In the genomic region with DNA sequence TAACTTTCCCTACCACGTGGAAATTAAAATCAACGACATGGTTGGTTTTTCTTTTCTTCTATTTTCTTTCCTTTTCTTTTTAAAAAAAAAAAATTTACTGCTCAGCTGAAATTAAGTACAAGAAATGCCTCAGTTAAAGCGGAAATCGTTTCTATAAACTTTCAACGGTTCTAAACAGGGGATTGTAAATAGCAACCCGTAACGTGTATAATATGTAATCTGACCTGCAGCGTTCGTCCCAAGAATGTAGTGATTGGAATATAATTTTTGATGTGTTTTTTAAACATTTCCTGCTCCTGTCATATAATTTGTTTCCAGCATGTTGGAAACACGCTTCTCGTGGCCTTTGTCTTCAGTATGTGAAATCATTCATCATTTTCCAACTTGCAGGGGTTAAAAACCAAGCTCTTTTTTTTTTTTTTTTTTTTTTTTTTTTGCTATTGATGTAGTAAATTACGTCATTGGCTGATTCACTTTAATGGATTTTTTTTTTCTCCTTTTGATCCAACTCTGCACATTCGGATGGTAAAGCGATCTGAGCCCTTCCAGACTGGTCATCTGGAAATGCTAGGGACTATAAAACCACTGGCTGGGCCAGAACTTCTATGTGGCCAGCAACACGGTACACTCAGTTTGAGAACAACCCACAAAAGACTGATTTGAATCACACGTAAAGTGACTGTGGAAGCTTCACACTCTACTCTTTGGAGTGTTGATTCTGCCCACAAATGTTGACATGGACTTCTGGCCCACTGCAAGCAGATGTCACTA, we compare ENCODE assay signal across 26 mouse cellular contexts.
DNase-seq lines count a peak whose midpoint lies in the region; ATAC-seq and TF ChIP-seq lines count a peak whose summit lies in the region.
"Had no signal": no experiment of that assay in that cellular context is flagged by ENCODE, and none has a peak within 500 bp of the region (broad histone marks: within the 10 kb centered on the region; RNA-seq: fewer than 3 reads in every experiment).

No protein-coding gene starts in this region.

- no peaks in the 10 kb centered on the region for H3K9me3 ChIP-seq in lung, embryonic 14.5 days (ENCODE audit: low read depth, low read length)
- H3K9me3 ChIP-seq in limb, embryonic 11.5 days (ENCODE audit: control insufficient read depth, low read length): no peaks in the 10 kb centered on the region
- no peaks in the 10 kb centered on the region for H3K9me3 ChIP-seq in limb, embryonic 14.5 days (ENCODE audit: control insufficient read depth, low read length)
- H3K9me3 ChIP-seq: embryonic facial prominence, embryonic 12.5 days; embryonic facial prominence, embryonic 15.5 days; hindbrain, embryonic 12.5 days; hindbrain, embryonic 15.5 days had no signal

- H3K4me2 ChIP-seq in lung, embryonic 14.5 days: no peak overlapping the region
- H3K4me2 ChIP-seq in limb, embryonic 11.5 days (ENCODE audit: low read depth, severe bottlenecking): no peak overlapping the region
- 0 out of 2 replicates have a peak overlapping the region, but pooled peaks have one; percentile 8 for H3K4me2 ChIP-seq in limb, embryonic 14.5 days (replicated peaks; ENCODE audit: low read depth, low read length, severe bottlenecking)
- H3K4me2 ChIP-seq: embryonic facial prominence, embryonic 12.5 days; embryonic facial prominence, embryonic 15.5 days; heart, embryonic 11.5 days; hindbrain, embryonic 12.5 days; hindbrain, embryonic 15.5 days had no signal

- no peak overlapping the region for H3K4me3 ChIP-seq in lung, embryonic 14.5 days (ENCODE audit: low read depth, low read length)
- no peak overlapping the region for H3K4me3 ChIP-seq in lung, adult 2 months (replicated peaks; ENCODE audit: extremely low read depth, low read depth, low read length)
- no peak overlapping the region for H3K4me3 ChIP-seq in limb, embryonic 11.5 days (ENCODE audit: low read depth, low read length)
- no peak overlapping the region for H3K4me3 ChIP-seq in limb, embryonic 14.5 days (replicated peaks; ENCODE audit: low read length)
- H3K4me3 ChIP-seq: embryonic facial prominence, embryonic 12.5 days; embryonic facial prominence, embryonic 15.5 days; heart, adult 2 months; hindbrain, embryonic 12.5 days; hindbrain, embryonic 15.5 days had no signal

- ATAC-seq in lung, embryonic 14.5 days (ENCODE audit: insufficient read depth): no peak
- ATAC-seq in limb, embryonic 11.5 days (ENCODE audit: insufficient number of reproducible peaks, low FRiP score, low TSS enrichment, low read depth): peak; percentile 52; the same call in 1 of the 2 replicates
- peak; percentile 70 for ATAC-seq in limb, embryonic 14.5 days (ENCODE audit: low FRiP score, low read depth)
- ATAC-seq: forebrain, embryonic 14.5 days; forebrain, postnatal 0 days; Patski had no signal

- no peaks in the 10 kb centered on the region for H3K27me3 ChIP-seq in lung, embryonic 14.5 days (ENCODE audit: insufficient read depth, low read length)
- H3K27me3 ChIP-seq in limb, embryonic 11.5 days (ENCODE audit: control insufficient read depth, insufficient read depth, low read length): no peaks in the 10 kb centered on the region
- no peaks in the 10 kb centered on the region for H3K27me3 ChIP-seq in limb, embryonic 14.5 days (ENCODE audit: control insufficient read depth, insufficient read depth, low read length)
- H3K27me3 ChIP-seq: CH12.LX; embryonic facial prominence, embryonic 12.5 days; embryonic facial prominence, embryonic 15.5 days; hindbrain, embryonic 12.5 days; hindbrain, embryonic 15.5 days had no signal

- DNase-seq in lung, embryonic 14.5 days: peak; percentile 46
- DNase-seq in lung, adult 2 months: no peak
- DNase-seq in forelimb bud, embryonic 11.5 days (ENCODE audit: low read depth, low spot score): peak; percentile 44
- DNase-seq in limb, embryonic 11.5 days (ENCODE audit: low spot score): peak; percentile 34
- DNase-seq in limb, embryonic 14.5 days (ENCODE audit: low spot score): peak; percentile 34
- DNase-seq in adrenal gland, postnatal 36 days: no peak
- DNase-seq in kidney, adult 18-20 months: no peak
- DNase-seq: adrenal gland, postnatal 10 days; B cell, adult 2 months; cerebellum, adult 11 months; cerebellum, adult 2 months; cerebellum, adult 9-11 months; cerebellum, postnatal 25 days; forebrain, postnatal 0 days; gastrocnemius, postnatal 10 days; gastrocnemius, postnatal 36 days; heart, adult 2 months had no signal

- no peak overlapping the region for H3K27ac ChIP-seq in lung, embryonic 14.5 days (ENCODE audit: low read depth)
- peak overlapping the region; percentile 58 for H3K27ac ChIP-seq in limb, embryonic 11.5 days (replicated peaks; ENCODE audit: low read depth, low read length)
- H3K27ac ChIP-seq in limb, embryonic 14.5 days (replicated peaks; ENCODE audit: low read depth, low read length): 0 out of 2 replicates have a peak overlapping the region, but pooled peaks have one; percentile 16
- H3K27ac ChIP-seq: embryonic facial prominence, embryonic 12.5 days; embryonic facial prominence, embryonic 15.5 days; heart, adult 2 months; hindbrain, embryonic 12.5 days; hindbrain, embryonic 15.5 days had no signal

- no peak for TF ChIP-seq CTCF in lung, embryonic 14.5 days (IDR thresholded peaks at IDR 0.05; ENCODE audit: low read depth)
- no peak for TF ChIP-seq CTCF in lung, adult 2 months (IDR thresholded peaks at IDR 0.05; ENCODE audit: insufficient read depth, low read length)

- H3K4me1 ChIP-seq in lung, embryonic 14.5 days (ENCODE audit: insufficient read depth): no peaks in the 10 kb centered on the region
- H3K4me1 ChIP-seq in lung, adult 2 months (ENCODE audit: control insufficient read depth, insufficient read depth, low read length): no peaks in the 10 kb centered on the region
- peaks cover 7% of the 10 kb centered on the region for H3K4me1 ChIP-seq in limb, embryonic 11.5 days (ENCODE audit: control insufficient read depth, insufficient read depth, low read length)
- peaks cover 7% of the 10 kb centered on the region; the same call in 1 of the 2 replicates for H3K4me1 ChIP-seq in limb, embryonic 14.5 days (ENCODE audit: control insufficient read depth, insufficient read depth, low read length)
- H3K4me1 ChIP-seq: embryonic facial prominence, embryonic 15.5 days; hindbrain, embryonic 12.5 days; hindbrain, embryonic 15.5 days had no signal

- no peaks in the 10 kb centered on the region for H3K36me3 ChIP-seq in lung, embryonic 14.5 days (ENCODE audit: insufficient read depth)
- no peaks in the 10 kb centered on the region for H3K36me3 ChIP-seq in limb, embryonic 11.5 days (ENCODE audit: control insufficient read depth, insufficient read depth, low read length)
- H3K36me3 ChIP-seq in limb, embryonic 14.5 days (ENCODE audit: control insufficient read depth, insufficient read depth, low read length): no peaks in the 10 kb centered on the region
- H3K36me3 ChIP-seq: embryonic facial prominence, embryonic 12.5 days; embryonic facial prominence, embryonic 15.5 days; G1E; hindbrain, embryonic 12.5 days; hindbrain, embryonic 15.5 days had no signal

- no peak for TF ChIP-seq POLR2A in lung, adult 2 months (IDR thresholded peaks at IDR 0.05; ENCODE audit: borderline replicate concordance, extremely low read depth, low read depth, low read length)
- no peak for TF ChIP-seq POLR2A in limb, embryonic 14.5 days (IDR thresholded peaks at IDR 0.05; ENCODE audit: borderline replicate concordance, extremely low read depth, insufficient read depth, insufficient read length)

- H3K9ac ChIP-seq in lung, embryonic 14.5 days: no peak overlapping the region
- H3K9ac ChIP-seq in limb, embryonic 11.5 days (ENCODE audit: low read length): no peak overlapping the region
- H3K9ac ChIP-seq in limb, embryonic 14.5 days (ENCODE audit: low read depth, low read length, severe bottlenecking): no peak overlapping the region
- H3K9ac ChIP-seq: embryonic facial prominence, embryonic 12.5 days; embryonic facial prominence, embryonic 15.5 days; forebrain, postnatal 0 days; hindbrain, embryonic 12.5 days; hindbrain, embryonic 15.5 days had no signal

- WGBS in lung, embryonic 14.5 days: 44% methylated on average over 16 of the region's 16 CpGs
- 65% methylated on average over 16 of the region's 16 CpGs for WGBS in lung, adult 2 months
- 40% methylated on average over 16 of the region's 16 CpGs for WGBS in limb, embryonic 11.5 days
- 21% methylated on average over 16 of the region's 16 CpGs for WGBS in limb, embryonic 14.5 days

Comparison
In these comparisons a context has a peak if more than half of its experiments do, and no peak if none do; other contexts are left out.
1. DNase-seq: peak in lung, embryonic 14.5 days (single experiment), forelimb bud, embryonic 11.5 days (single experiment), limb, embryonic 11.5 days (single experiment) and limb, embryonic 14.5 days (single experiment); none in lung, adult 2 months (single experiment), adrenal gland, postnatal 36 days (0 of 2) and kidney, adult 18-20 months (single experiment).